Comparison of ENCODE assay signal across 8 mouse cellular contexts in the genomic region with DNA sequence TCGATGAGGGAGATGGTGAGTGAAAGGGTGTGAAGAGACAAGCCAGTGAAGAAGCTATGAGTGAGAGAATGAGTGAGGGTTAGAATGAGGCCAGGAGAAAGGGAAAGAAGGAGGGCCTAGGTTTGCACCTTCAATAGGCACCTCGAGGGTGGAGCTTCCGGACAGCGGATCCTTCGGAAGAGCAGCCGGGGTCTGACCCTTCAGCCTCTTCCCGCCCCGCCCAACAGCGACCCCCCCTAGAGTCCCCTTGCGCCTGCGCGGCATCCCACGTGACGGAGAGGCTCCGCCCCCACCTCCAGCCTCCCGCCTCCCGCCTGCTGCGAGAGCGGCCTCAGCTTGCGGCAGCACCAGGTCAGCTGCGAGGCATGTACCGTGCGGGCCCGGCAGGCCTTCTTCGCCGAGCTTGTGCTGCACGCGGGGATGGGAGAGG. TPM values are rescaled to one million over a fixed set of nuclear protein-coding genes. Genes with fewer than 3 reads are reported as not detected.
DNase-seq lines count a peak whose midpoint lies in the region; ATAC-seq lines count a peak whose summit lies in the region.

A gene (plus strand): TSS at position 275 of the 430 bp plus-strand sequence.

- H3K27ac ChIP-seq in forebrain, embryonic 12.5 days, result peak within 1 kb of the TSS; percentile 77
- H3K27ac ChIP-seq in heart, embryonic 16.5 days (ENCODE audit: low read length), result peak within 1 kb of the TSS; percentile 58
- peak within 1 kb of the TSS; percentile 29 for H3K27ac ChIP-seq in liver, embryonic 13.5 days
- peak within 1 kb of the TSS; percentile 64 for H3K27ac ChIP-seq in stomach, embryonic 15.5 days

- H3K4me3 ChIP-seq in forebrain, embryonic 12.5 days (replicated peaks), result peak within 1 kb of the TSS; percentile 69
- H3K4me3 ChIP-seq in heart, embryonic 16.5 days (ENCODE audit: low read length), result peak within 1 kb of the TSS; percentile 72
- H3K4me3 ChIP-seq in liver, embryonic 13.5 days (replicated peaks), result peak within 1 kb of the TSS; percentile 64
- H3K4me3 ChIP-seq in stomach, embryonic 15.5 days (replicated peaks), result peak within 1 kb of the TSS; percentile 64

- H3K27me3 ChIP-seq in forebrain, embryonic 12.5 days, result peaks cover 23% of the 10 kb centered on the region
- no peaks in the 10 kb centered on the region for H3K27me3 ChIP-seq in heart, embryonic 16.5 days (ENCODE audit: control insufficient read depth, insufficient read depth, low read length)
- 0 out of 2 replicates have a peak, but pooled peaks cover 6% of the 10 kb centered on the region for H3K27me3 ChIP-seq in liver, embryonic 13.5 days
- H3K27me3 ChIP-seq in stomach, embryonic 15.5 days (replicated peaks), result no peaks in the 10 kb centered on the region

- peak within 1 kb of the TSS; percentile 97 for H3K4me2 ChIP-seq in forebrain, embryonic 12.5 days
- H3K4me2 ChIP-seq in heart, embryonic 16.5 days (ENCODE audit: low read depth, low read length), result peak within 1 kb of the TSS; percentile 98
- peak within 1 kb of the TSS; percentile 96 for H3K4me2 ChIP-seq in liver, embryonic 13.5 days
- H3K4me2 ChIP-seq in stomach, embryonic 15.5 days, result peak within 1 kb of the TSS; percentile 93

- peak; percentile 64 for DNase-seq in c-Kit-positive CD71-positive TER-119-positive erythroid progenitor cells, embryonic 14.5 days (ENCODE audit: low spot score)
- peak; percentile 92 to 96 for DNase-seq in kidney, postnatal 25 days
- peak; percentile 79 for DNase-seq in liver, embryonic 13.5 days
- peak; percentile 96 for DNase-seq in neural tube, embryonic 10.5 days (ENCODE audit: extremely low spot score, low spot score)

- H3K9ac ChIP-seq in forebrain, embryonic 12.5 days, result peak within 1 kb of the TSS; percentile 90
- peak within 1 kb of the TSS; percentile 89 for H3K9ac ChIP-seq in heart, embryonic 16.5 days (ENCODE audit: low read length)
- peak within 1 kb of the TSS; percentile 80 for H3K9ac ChIP-seq in liver, embryonic 13.5 days
- H3K9ac ChIP-seq in stomach, embryonic 15.5 days, result peak within 1 kb of the TSS; percentile 76

- ATAC-seq in CD4-positive, CD25-positive, alpha-beta regulatory T cell, adult 4 months, result peak; percentile 82
- peak; percentile 96 for ATAC-seq in forebrain, embryonic 12.5 days (ENCODE audit: low FRiP score)
- ATAC-seq in heart, embryonic 16.5 days (replicated peaks; ENCODE audit: extremely low read depth, insufficient read depth, low FRiP score), result peak; percentile 97
- ATAC-seq in liver, embryonic 13.5 days (ENCODE audit: low read depth), result peak; percentile 76
- ATAC-seq in stomach, embryonic 15.5 days (ENCODE audit: insufficient read depth, low FRiP score, low read depth), result peak; percentile 86

- no peaks in the 10 kb centered on the region for H3K9me3 ChIP-seq in forebrain, embryonic 12.5 days
- no peaks in the 10 kb centered on the region for H3K9me3 ChIP-seq in heart, embryonic 16.5 days (replicated peaks; ENCODE audit: control insufficient read depth, low read length)
- H3K9me3 ChIP-seq in liver, embryonic 13.5 days (replicated peaks), result no peaks in the 10 kb centered on the region
- no peaks in the 10 kb centered on the region for H3K9me3 ChIP-seq in stomach, embryonic 15.5 days

- peaks cover 9% of the 10 kb centered on the region for H3K36me3 ChIP-seq in forebrain, embryonic 12.5 days (replicated peaks)
- peaks cover 1% of the 10 kb centered on the region; the same call in 1 of the 2 replicates for H3K36me3 ChIP-seq in heart, embryonic 16.5 days (ENCODE audit: control insufficient read depth, insufficient read depth)
- no peaks in the 10 kb centered on the region for H3K36me3 ChIP-seq in liver, embryonic 13.5 days
- no peaks in the 10 kb centered on the region for H3K36me3 ChIP-seq in stomach, embryonic 15.5 days

- H3K4me1 ChIP-seq in forebrain, embryonic 12.5 days, result peaks cover 30% of the 10 kb centered on the region
- peaks cover 12% of the 10 kb centered on the region for H3K4me1 ChIP-seq in heart, embryonic 16.5 days (ENCODE audit: control insufficient read depth, insufficient read depth, low read length)
- peaks cover 55% of the 10 kb centered on the region for H3K4me1 ChIP-seq in liver, embryonic 13.5 days (replicated peaks)
- H3K4me1 ChIP-seq in stomach, embryonic 15.5 days, result peaks cover 27% of the 10 kb centered on the region

- WGBS in forebrain, embryonic 12.5 days, result 2% methylated on average over 28 of the region's 28 CpGs
- under 1% methylated on average over 27 of the region's 28 CpGs for WGBS in heart, embryonic 16.5 days
- WGBS in liver, embryonic 13.5 days (ENCODE audit: insufficient replicate concordance), result under 1% methylated on average over 27 of the region's 28 CpGs
- WGBS in stomach, embryonic 15.5 days, result under 1% methylated on average over 25 of the region's 28 CpGs

RNA-seq across cellular contexts. Expression of the gene that starts here (rescaled TPM):
- polyA plus RNA-seq in CD4-positive, CD25-positive, alpha-beta regulatory T cell, adult 4 months (2017; shearing (Covaris generic)), result 10 to 100 TPM; 15.6 to 30.9 TPM
- polyA plus RNA-seq in forebrain, embryonic 12.5 days (2016; fragmentation: Nextera tagmentation; extraction: Ambion mirVana), result 49.7 and 50.4 TPM in 2 replicates
- 36.4 and 39.6 TPM in 2 replicates for polyA plus RNA-seq in heart, embryonic 16.5 days (2015; fragmentation: Nextera tagmentation; extraction: Ambion mirVana)
- 14.3 TPM in 2 replicates for polyA plus RNA-seq in liver, embryonic 13.5 days (2015; fragmentation: Nextera tagmentation; extraction: Ambion mirVana)
- 57.4 and 57.6 TPM in 2 replicates for polyA plus RNA-seq in stomach, embryonic 15.5 days (2015; fragmentation: Nextera tagmentation; extraction: Ambion mirVana)

Comparison
In these comparisons a context has a peak if more than half of its experiments do, and no peak if none do; other contexts are left out.
1. Peak in every context shown above with its lines: DNase-seq, ATAC-seq, H3K4me3 ChIP-seq and H3K27ac ChIP-seq.